Mouse (Mus musculus) forebrain, embryonic 13.5 days (tissue): ENCODE data around the gene Ripor3. TPM values are rescaled to one million over a fixed set of nuclear protein-coding genes. Genes with fewer than 3 reads are reported as not detected.

Experiments
- ATAC-seq: fragments of 200-750 bp; cut with Nextera tagmentation; 2 replicates; pipeline ENCODE4 v1.8.0; 2017
- H3K27ac ChIP-seq: fragments of 300-500 bp; sonication (generic); 2 replicates; pipeline ENCODE4 v1.5.1; 2015; ENCODE audit warnings: inconsistent platforms, mild to moderate bottlenecking, moderate library complexity
- H3K27me3 ChIP-seq: fragments of 300-500 bp; sonication (generic); 2 replicates; pipeline ENCODE4 v1.6.1; 2015; ENCODE audit warnings: mild to moderate bottlenecking, inconsistent platforms
- H3K36me3 ChIP-seq: fragments of 300-500 bp; sonication (generic); 2 replicates; pipeline ENCODE4 v1.6.1; 2015; ENCODE audit warnings: mild to moderate bottlenecking, inconsistent platforms; ENCODE audit not compliant: poor library complexity, severe bottlenecking
- H3K4me1 ChIP-seq: fragments of 300-500 bp; sonication (generic); 2 replicates; pipeline ENCODE4 v1.6.1; 2015; ENCODE audit warnings: inconsistent platforms
- H3K4me2 ChIP-seq: fragments of 300-500 bp; sonication (generic); 2 replicates; pipeline ENCODE4 v1.6.1; 2015; ENCODE audit warnings: inconsistent platforms, mild to moderate bottlenecking, moderate library complexity
- H3K4me3 ChIP-seq: fragments of 300-500 bp; sonication (generic); 2 replicates; pipeline ENCODE4 v1.5.1; 2015; ENCODE audit warnings: mild to moderate bottlenecking, inconsistent platforms
- H3K9ac ChIP-seq: fragments of 300-500 bp; sonication (generic); 2 replicates; pipeline ENCODE4 v1.6.1; 2015; ENCODE audit warnings: mild to moderate bottlenecking, inconsistent platforms
- H3K9me3 ChIP-seq: fragments of 300-500 bp; sonication (generic); replicated peaks from 2 replicates; pipeline ENCODE4 v1.6.1; 2016; ENCODE audit warnings: inconsistent platforms
- WGBS: fragments of 180-500 bp; shearing (Covaris S2); methylation state at CpG from one replicate; pipeline ENCODE4 v1.1.7; 2015; 5-methylcytosine and 5-hydroxymethylcytosine counted together
- polyA plus RNA-seq: library from polyadenylated mRNA; unstranded; fragments of >200 nt; fragmentation: Nextera tagmentation; extraction: Ambion mirVana; gene quantifications from 2 replicates; pipeline ENCODE4 v1.2.1, GENCODE M21; 2015

Gene Ripor3
- polyA plus RNA-seq, 1 experiment from 2014 or later = 0.19 TPM

GRCm38 (mm10) chr2:167948047-167948446 is 62.4 kb downstream of the Ripor3 start:
- Histone ChIP-seq H3K9ac (no peak overlapping the region), H3K4me1 (peaks cover 41% of the 10 kb centered on the region), H3K27me3 (no peaks in the 10 kb centered on the region), H3K9me3 (no peaks in the 10 kb centered on the region), H3K4me2 (no peak overlapping the region), H3K36me3 (peaks cover 4% of the 10 kb centered on the region; the same call in 1 of the 2 replicates), H3K27ac (no peak overlapping the region), H3K4me3 (no peak overlapping the region)
- ATAC-seq = no peak
- WGBS = 82% methylated on average over 6 of the region's 6 CpGs

- Histone ChIP-seq H3K4me3 (no peak overlapping the region), H3K27ac (no peak overlapping the region), H3K27me3 (no peaks in the 10 kb centered on the region), H3K4me2 (no peak overlapping the region), H3K9me3 (no peaks in the 10 kb centered on the region), H3K4me1 (peaks cover 49% of the 10 kb centered on the region), H3K9ac (no peak overlapping the region), H3K36me3 (no peaks in the 10 kb centered on the region)
- ATAC-seq = no peak
- whole genome bisulfite sequencing = 89% methylated on average over 3 of the region's 3 CpGs
Measured at GRCm38 (mm10) chr2:167947251-167947650, 63.2 kb downstream of the Ripor3 start.

DNA sequence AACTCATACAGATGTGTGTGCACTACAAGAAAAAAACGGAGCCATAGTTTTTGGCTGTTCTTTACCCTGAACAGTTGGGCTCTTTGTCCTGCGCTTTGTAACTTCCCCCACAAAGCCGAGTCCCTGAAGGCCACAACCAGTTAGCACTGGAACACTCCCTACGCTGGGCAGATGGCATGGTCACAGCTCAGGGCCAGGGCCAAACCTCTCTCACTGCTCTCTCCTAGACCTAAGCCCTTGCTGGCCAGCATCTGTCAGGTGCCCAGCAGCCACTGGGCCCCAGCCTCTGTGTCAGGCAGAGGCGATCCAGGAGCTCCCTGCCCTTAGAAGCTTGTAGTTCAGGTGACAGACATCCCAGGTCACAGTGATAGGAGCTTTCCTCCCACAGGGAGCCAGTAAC is 65.0 kb downstream of the Ripor3 start:
- 0 out of 2 replicates have a peak overlapping the region, but pooled peaks have one; percentile 26 for H3K9ac ChIP-seq
- H3K27me3 ChIP-seq = no peaks in the 10 kb centered on the region
- 89% methylated on average over 5 of the region's 5 CpGs for WGBS
- H3K9me3 ChIP-seq = no peaks in the 10 kb centered on the region
- H3K4me3 ChIP-seq = no peak overlapping the region
- no peak for ATAC-seq
- no peak overlapping the region for H3K4me2 ChIP-seq
- no peak overlapping the region for H3K27ac ChIP-seq
- no peaks in the 10 kb centered on the region for H3K36me3 ChIP-seq
- peaks cover 63% of the 10 kb centered on the region for H3K4me1 ChIP-seq

DNA sequence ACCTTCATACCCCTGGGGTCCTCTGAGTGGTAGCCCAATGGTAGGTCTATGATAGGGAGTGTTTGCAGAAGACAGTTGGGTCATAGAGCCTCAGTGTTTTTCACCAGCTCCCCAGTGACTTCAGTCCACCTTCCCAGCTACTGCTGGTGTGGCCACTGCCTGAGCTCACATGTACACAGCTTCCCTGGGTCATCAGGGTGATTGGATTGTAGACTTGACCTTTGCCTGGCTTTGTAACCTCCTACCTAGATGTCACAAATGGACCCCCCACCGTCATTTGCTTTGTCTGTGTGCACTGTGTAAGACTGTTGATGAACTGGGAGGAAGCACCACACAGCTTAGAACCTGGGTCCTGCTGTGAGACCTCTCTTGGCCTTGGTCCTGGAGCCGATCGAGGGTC is 66.2 kb downstream of the Ripor3 start:
- ATAC-seq = no peak
- Histone ChIP-seq H3K4me1 (peaks cover 75% of the 10 kb centered on the region), H3K27ac (no peak overlapping the region), H3K36me3 (0 out of 2 replicates have a peak, but pooled peaks cover 2% of the 10 kb centered on the region), H3K4me3 (no peak overlapping the region), H3K9ac (no peak overlapping the region), H3K9me3 (no peaks in the 10 kb centered on the region), H3K4me2 (no peak overlapping the region), H3K27me3 (no peaks in the 10 kb centered on the region)
- 73% methylated on average over 3 of the region's 3 CpGs for WGBS

GRCm38 (mm10) chr2:167942926-167943633 is 67.3 kb downstream of the Ripor3 start:
- peak overlapping the region; percentile 33; the same call in 1 of the 2 replicates for H3K4me2 ChIP-seq
- 66% methylated on average over 12 of the region's 12 CpGs for WGBS
- H3K9ac ChIP-seq = peak overlapping the region; percentile 43
- no peaks in the 10 kb centered on the region for H3K27me3 ChIP-seq
- H3K36me3 ChIP-seq = 0 out of 2 replicates have a peak, but pooled peaks cover 2% of the 10 kb centered on the region
- 0 out of 2 replicates have a peak, but pooled peaks have one; percentile 28 for ATAC-seq
- H3K4me3 ChIP-seq = 0 out of 2 replicates have a peak overlapping the region, but pooled peaks have one; percentile 3
- H3K4me1 ChIP-seq = peaks cover 78% of the 10 kb centered on the region
- no peaks in the 10 kb centered on the region for H3K9me3 ChIP-seq
- peak overlapping the region; percentile 86 for H3K27ac ChIP-seq

DNA sequence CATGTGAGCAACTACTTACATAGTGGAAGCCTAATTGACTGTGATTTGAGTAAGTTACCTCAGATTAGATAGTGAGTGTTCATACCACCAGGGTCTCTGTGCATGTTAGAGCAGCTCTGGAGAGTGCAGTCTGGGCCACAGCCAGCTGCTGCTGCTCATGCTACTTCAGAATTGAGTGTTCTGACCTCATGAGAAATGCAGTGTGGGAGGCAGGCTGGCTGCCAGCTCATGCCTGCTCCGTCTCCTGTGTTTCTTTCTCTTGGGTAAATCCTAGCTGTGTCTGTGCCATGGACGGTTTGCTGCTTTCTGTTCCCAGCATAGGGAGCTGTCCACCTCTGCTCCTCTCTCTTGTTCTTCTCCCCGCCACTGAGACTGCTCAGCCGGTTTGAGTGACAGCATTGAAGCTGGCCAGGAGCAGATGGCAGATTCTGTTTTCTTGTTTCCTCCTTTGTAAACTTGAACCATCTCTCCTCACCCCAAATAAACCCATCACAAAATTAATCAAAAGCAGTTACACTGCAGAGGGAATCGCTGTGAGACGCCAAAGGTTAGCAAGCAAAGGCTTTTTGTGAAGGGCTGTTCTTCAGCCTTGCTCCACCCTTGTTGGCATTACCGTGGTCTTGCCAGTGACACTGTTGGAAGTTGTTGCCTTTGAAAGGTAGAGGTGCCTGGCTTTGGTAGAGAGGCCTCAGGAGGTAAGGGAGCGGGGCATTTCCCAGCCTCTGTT is 68.1 kb downstream of the Ripor3 start:
- no peaks in the 10 kb centered on the region for H3K27me3 ChIP-seq
- H3K36me3 ChIP-seq = 0 out of 2 replicates have a peak, but pooled peaks cover 2% of the 10 kb centered on the region
- peak overlapping the region; percentile 86 for H3K27ac ChIP-seq
- 0 out of 2 replicates have a peak overlapping the region, but pooled peaks have one; percentile 3 for H3K4me3 ChIP-seq
- ATAC-seq = peak; percentile 77
- WGBS = 32% methylated on average over 8 of the region's 8 CpGs
- H3K4me1 ChIP-seq = peaks cover 72% of the 10 kb centered on the region
- H3K9ac ChIP-seq = peak overlapping the region; percentile 43
- H3K9me3 ChIP-seq = no peaks in the 10 kb centered on the region
- peak overlapping the region; percentile 33 for H3K4me2 ChIP-seq

DNA sequence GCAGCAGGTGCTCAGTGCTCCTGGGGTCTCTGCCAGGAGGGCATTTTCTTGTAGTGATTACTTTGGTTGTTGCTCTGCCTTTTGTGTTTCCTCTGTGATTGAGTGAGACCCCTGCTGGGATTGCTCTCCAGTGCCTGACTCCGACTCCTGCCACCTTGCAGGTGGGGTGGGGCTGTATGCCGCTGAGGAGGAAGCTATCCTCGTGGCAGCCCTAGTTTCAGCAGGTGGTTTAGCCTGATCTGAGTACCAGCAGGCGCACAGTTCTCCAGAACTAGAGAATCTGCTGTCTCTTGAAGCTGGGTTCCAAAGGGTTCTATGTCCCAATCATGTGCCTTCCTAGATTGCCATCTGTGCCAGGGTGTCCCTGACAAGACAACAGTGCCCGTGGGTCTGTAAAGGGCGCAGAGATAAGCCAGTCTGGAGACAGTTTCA is 68.7 kb downstream of the Ripor3 start:
- peak overlapping the region; percentile 86 for H3K27ac ChIP-seq
- ATAC-seq = 0 out of 2 replicates have a peak, but pooled peaks have one; percentile 3
- no peak overlapping the region for H3K4me3 ChIP-seq
- H3K27me3 ChIP-seq = no peaks in the 10 kb centered on the region
- no peaks in the 10 kb centered on the region for H3K9me3 ChIP-seq
- peak overlapping the region; percentile 43 for H3K9ac ChIP-seq
- peak overlapping the region; percentile 33 for H3K4me2 ChIP-seq
- 40% methylated on average over 6 of the region's 6 CpGs for WGBS
- 0 out of 2 replicates have a peak, but pooled peaks cover 2% of the 10 kb centered on the region for H3K36me3 ChIP-seq
- peaks cover 77% of the 10 kb centered on the region for H3K4me1 ChIP-seq

DNA sequence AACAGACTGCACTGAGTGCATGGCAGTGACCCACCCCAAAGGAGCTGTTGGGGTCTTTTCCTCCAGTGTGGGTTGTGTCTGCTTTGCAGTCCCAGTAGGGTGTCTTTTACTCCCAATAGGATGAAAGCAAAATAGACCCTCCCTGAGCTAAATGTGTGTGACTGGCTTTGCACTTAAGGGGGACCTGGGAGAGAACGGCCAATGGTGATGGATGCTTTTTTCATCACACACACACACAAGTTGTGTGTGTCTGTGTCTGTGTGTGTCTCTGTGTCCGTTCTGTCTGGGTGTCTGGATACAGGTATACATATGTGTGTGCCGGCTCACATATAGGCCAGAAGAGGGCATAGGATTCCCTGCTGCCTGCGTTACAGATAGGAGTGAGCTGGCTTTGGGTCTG is 69.1 kb downstream of the Ripor3 start:
- Histone ChIP-seq H3K9ac (no peak overlapping the region), H3K27me3 (no peaks in the 10 kb centered on the region)

GRCm38 (mm10) chr2:167940636-167941035 is 69.8 kb downstream of the Ripor3 start:
- 91% methylated on average over 11 of the region's 11 CpGs for WGBS
- peaks cover 86% of the 10 kb centered on the region for H3K4me1 ChIP-seq

More for the DNA sequence above, 69.1 kb downstream of the Ripor3 start:
- H3K9me3 ChIP-seq = no peaks in the 10 kb centered on the region
- ATAC-seq = no peak
- H3K4me1 ChIP-seq = peaks cover 82% of the 10 kb centered on the region
- peak overlapping the region; percentile 4; the same call in 1 of the 2 replicates for H3K4me2 ChIP-seq
- H3K4me3 ChIP-seq = no peak overlapping the region
- H3K27ac ChIP-seq = peak overlapping the region; percentile 86
- H3K36me3 ChIP-seq = 0 out of 2 replicates have a peak, but pooled peaks cover 2% of the 10 kb centered on the region
- WGBS = 37% methylated on average over 4 of the region's 4 CpGs

GRCm38 (mm10) chr2:167939632-167940399 is 70.6 kb downstream of the Ripor3 start:
- Histone ChIP-seq H3K4me3 (no peak overlapping the region), H3K36me3 (0 out of 2 replicates have a peak, but pooled peaks cover 2% of the 10 kb centered on the region), H3K27ac (no peak overlapping the region), H3K4me2 (no peak overlapping the region), H3K9me3 (no peaks in the 10 kb centered on the region), H3K27me3 (no peaks in the 10 kb centered on the region), H3K9ac (no peak overlapping the region), H3K4me1 (peaks cover 87% of the 10 kb centered on the region)
- no peak for ATAC-seq
- 64% methylated on average over 11 of the region's 11 CpGs for WGBS

More at GRCm38 (mm10) chr2:167940636-167941035, 69.8 kb downstream of the Ripor3 start:
- no peak overlapping the region for H3K27ac ChIP-seq
- 0 out of 2 replicates have a peak, but pooled peaks cover 2% of the 10 kb centered on the region for H3K36me3 ChIP-seq
- H3K27me3 ChIP-seq = no peaks in the 10 kb centered on the region
- H3K9ac ChIP-seq = no peak overlapping the region
- no peak overlapping the region for H3K4me3 ChIP-seq
- H3K9me3 ChIP-seq = no peaks in the 10 kb centered on the region
- H3K4me2 ChIP-seq = no peak overlapping the region
- ATAC-seq = no peak

DNA sequence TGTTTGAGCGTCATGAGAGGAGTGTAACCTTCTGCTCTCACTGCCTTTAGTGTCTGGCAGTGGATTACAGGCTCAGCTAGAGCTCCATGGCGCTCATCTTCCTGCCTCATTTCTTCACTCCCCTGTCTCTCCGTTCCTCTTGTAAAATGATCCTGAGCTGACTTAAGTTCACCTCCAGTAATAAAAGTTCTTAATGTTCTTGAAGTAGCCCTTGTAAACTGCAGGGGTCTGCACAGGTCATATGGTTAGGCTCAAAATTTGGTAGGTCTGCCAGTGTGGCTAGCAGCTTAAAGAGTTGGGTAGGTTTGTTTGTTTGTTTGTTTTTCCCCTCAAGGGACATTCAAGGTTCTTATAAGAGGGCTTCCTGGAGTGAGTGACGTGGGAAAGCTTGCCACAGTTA is 71.2 kb downstream of the Ripor3 start:
- Histone ChIP-seq H3K4me1 (peaks cover 86% of the 10 kb centered on the region), H3K27ac (no peak overlapping the region), H3K4me3 (no peak overlapping the region), H3K4me2 (no peak overlapping the region), H3K9me3 (no peaks in the 10 kb centered on the region), H3K36me3 (0 out of 2 replicates have a peak, but pooled peaks cover 2% of the 10 kb centered on the region), H3K27me3 (no peaks in the 10 kb centered on the region), H3K9ac (no peak overlapping the region)
- 67% methylated on average over 4 of the region's 4 CpGs for WGBS
- ATAC-seq = no peak
